Mouse (Mus musculus) CH12.LX (cell line): ENCODE results near the gene 1700013H16Rik.

Source experiments
- BHLHE40 ChIP-seq: IDR thresholded peaks from 2 replicates; pipeline ENCODE4 v1.6.1; 2011; ENCODE audit warnings: mild to moderate bottlenecking, low read depth, low read length, improper control_type of control experiment
- CHD1 ChIP-seq: IDR thresholded peaks from 2 replicates; pipeline ENCODE4 v1.6.1; 2012; ENCODE audit warnings: low read depth, low read length, improper control_type of control experiment, inconsistent platforms
- CHD2 ChIP-seq: IDR thresholded peaks from 2 replicates; pipeline ENCODE4 v1.6.1; 2011; ENCODE audit warnings: low read length, improper control_type of control experiment
- CTCF ChIP-seq, 2 experiments: IDR thresholded peaks in 1 of 2; conservative IDR thresholded peaks in 1 of 2; 2 replicates each; pipeline ENCODE4 v1.5.1; 2011 to 2012; ENCODE audit warnings: low read depth in 2 of 2, low read length in 2 of 2, improper control_type of control experiment in 1 of 2, inconsistent platforms in 1 of 2, mild to moderate bottlenecking in 1 of 2, moderate library complexity in 1 of 2
- EP300 ChIP-seq: IDR thresholded peaks from 2 replicates; pipeline ENCODE4 v1.6.1; 2011; ENCODE audit warnings: low read length, improper control_type of control experiment
- ETS1 ChIP-seq: conservative IDR thresholded peaks from 2 replicates; pipeline ENCODE4 v1.6.1; 2012; ENCODE audit warnings: low read depth, mild to moderate bottlenecking, inconsistent platforms, low read length, improper control_type of control experiment, moderate library complexity
- POLR2A ChIP-seq: IDR thresholded peaks from 2 replicates; pipeline ENCODE4 v1.6.1; 2011; ENCODE audit warnings: low read depth, mild to moderate bottlenecking, improper control_type of control experiment, low read length
- SIN3A ChIP-seq: IDR thresholded peaks from 2 replicates; pipeline ENCODE4 v1.6.1; 2012; ENCODE audit warnings: low read length, improper control_type of control experiment, inconsistent platforms
- ZKSCAN1 ChIP-seq: IDR thresholded peaks from 2 replicates; pipeline ENCODE4 v1.6.1; 2012; ENCODE audit warnings: low read depth, inconsistent platforms, low read length, improper control_type of control experiment, borderline replicate concordance

DNA sequence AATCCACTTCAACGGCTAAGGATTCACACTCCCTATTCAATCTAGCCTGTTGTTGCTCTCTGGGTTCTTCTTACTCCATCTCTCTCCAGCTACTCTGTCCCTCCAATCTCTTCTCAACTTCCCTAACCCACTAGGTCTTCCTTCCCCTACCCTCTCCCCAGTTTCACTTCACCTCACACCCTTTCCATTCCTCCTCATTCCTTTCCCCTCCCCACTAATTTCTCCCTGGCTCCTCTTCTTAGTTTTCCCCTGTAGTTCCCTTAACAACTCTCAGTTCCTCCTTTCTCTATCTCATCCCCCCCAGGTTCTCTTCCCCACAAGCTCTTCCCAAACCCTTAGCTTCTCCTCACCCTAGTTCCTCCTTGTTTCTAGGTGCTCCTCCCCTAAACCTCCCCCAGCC lies 4.8 kb downstream of the 1700013H16Rik start:
- no peak for TF ChIP-seq CTCF (conservative IDR thresholded peaks at IDR 0.05 in 1 of 2, IDR thresholded peaks at IDR 0.05 in 1 of 2; ENCODE audit: low read depth in 2 of 2, low read length in 2 of 2)
- no peak for TF ChIP-seq EP300
- TF ChIP-seq CHD2: no peak
- no peak for TF ChIP-seq POLR2A
- no peak for TF ChIP-seq BHLHE40
- no peak for TF ChIP-seq SIN3A
- no peak for TF ChIP-seq CHD1
- TF ChIP-seq ETS1: no peak
- no peak for TF ChIP-seq ZKSCAN1
